Mouse (Mus musculus) frontal cortex, adult (tissue): ENCODE data around the gene Trex2.

ENCODE experiments used
- ATAC-seq: cut with Nextera tagmentation; 2 replicates; pipeline ENCODE4 v1.9.2; 2017; ENCODE audit warnings: mild to moderate bottlenecking, moderate library complexity, mixed read lengths; ENCODE audit not compliant: low TSS enrichment

The Trex2 gene

GRCm38 (mm10) chrX:73435252-73435651 is at the start of gene Trex2:
Gene Trex2 (minus strand): TSS chrX:73435344.
- ATAC-seq, result no peak

GRCm38 (mm10) chrX:73484870-73485269 is 49.7 kb upstream of the Trex2 start:
- ATAC-seq, result no peak

GRCm38 (mm10) chrX:73484076-73484475 is 48.9 kb upstream of the Trex2 start:
- no peak for ATAC-seq

GRCm38 (mm10) chrX:73483484-73483810 is 48.3 kb upstream of the Trex2 start, which contains the start of gene Bgn:
Gene Bgn (plus strand): TSS chrX:73483602.
- ATAC-seq, result no peak

- ATAC-seq, result no peak
Measured at GRCm38 (mm10) chrX:73482643-73483483, 47.7 kb upstream of the Trex2 start.

- ATAC-seq, result no peak
Measured at GRCm38 (mm10) chrX:73480334-73480733, 45.2 kb upstream of the Trex2 start.

GRCm38 (mm10) chrX:73479656-73480055 is 44.5 kb upstream of the Trex2 start:
- ATAC-seq, result no peak

GRCm38 (mm10) chrX:73477500-73477899 is 42.4 kb upstream of the Trex2 start:
- no peak for ATAC-seq

- ATAC-seq, result no peak
Measured at GRCm38 (mm10) chrX:73476621-73477020, 41.5 kb upstream of the Trex2 start.

- no peak for ATAC-seq
Measured at GRCm38 (mm10) chrX:73475658-73476256, 40.6 kb upstream of the Trex2 start.

GRCm38 (mm10) chrX:73474340-73475165 is 39.4 kb upstream of the Trex2 start:
- no peak for ATAC-seq

GRCm38 (mm10) chrX:73471764-73472163 is 36.6 kb upstream of the Trex2 start:
- no peak for ATAC-seq

GRCm38 (mm10) chrX:73468752-73469151 is 33.6 kb upstream of the Trex2 start:
- no peak for ATAC-seq

- ATAC-seq, result no peak
Measured at GRCm38 (mm10) chrX:73468330-73468729, 33.2 kb upstream of the Trex2 start.

- no peak for ATAC-seq
Measured at GRCm38 (mm10) chrX:73467446-73468241, 32.5 kb upstream of the Trex2 start.

GRCm38 (mm10) chrX:73465483-73466186 is 30.5 kb upstream of the Trex2 start:
- ATAC-seq, result peak; percentile 79

- no peak for ATAC-seq
Measured at GRCm38 (mm10) chrX:73460792-73461191, 25.6 kb upstream of the Trex2 start.

GRCm38 (mm10) chrX:73458877-73459392 is 23.8 kb upstream of the Trex2 start, which contains the start of gene Haus7:
Gene Haus7 (minus strand): TSS chrX:73459044.
- peak; percentile 100 for ATAC-seq

- peak; percentile 83 for ATAC-seq
Measured at GRCm38 (mm10) chrX:73451949-73452348, 16.8 kb upstream of the Trex2 start.

- ATAC-seq, result peak; percentile 70
Measured at GRCm38 (mm10) chrX:73441428-73441827, 6.3 kb upstream of the Trex2 start.

- no peak for ATAC-seq
Measured at GRCm38 (mm10) chrX:73432850-73433249, 2.3 kb downstream of the Trex2 start.
